Comparison of ENCODE assay signal across 27 mouse cellular contexts in genomic region chr10:9406101-9406500, GRCm38 (mm10).
DNase-seq lines count a peak whose midpoint lies in the region; ATAC-seq lines count a peak whose summit lies in the region.
"Had no signal": no experiment of that assay in that cellular context is flagged by ENCODE, and none has a peak within 500 bp of the region (broad histone marks: within the 10 kb centered on the region; RNA-seq: fewer than 3 reads in every experiment).

No protein-coding gene starts in this region.

- H3K9me3 ChIP-seq in embryonic facial prominence, embryonic 11.5 days (replicated peaks; ENCODE audit: control insufficient read depth, low read length), result no peaks in the 10 kb centered on the region
- no peaks in the 10 kb centered on the region for H3K9me3 ChIP-seq in embryonic facial prominence, embryonic 10.5 days
- H3K9me3 ChIP-seq in midbrain, embryonic 11.5 days (ENCODE audit: control insufficient read depth, low read length), result no peaks in the 10 kb centered on the region
- H3K9me3 ChIP-seq in midbrain, embryonic 15.5 days, result no peaks in the 10 kb centered on the region
- H3K9me3 ChIP-seq in neural tube, embryonic 14.5 days (ENCODE audit: control insufficient read depth, low read length), result no peaks in the 10 kb centered on the region
- H3K9me3 ChIP-seq: embryonic facial prominence, embryonic 12.5 days; forebrain, embryonic 12.5 days; forebrain, embryonic 15.5 days; heart, embryonic 12.5 days; heart, embryonic 15.5 days; hindbrain, embryonic 10.5 days; hindbrain, embryonic 13.5 days had no signal

- no peak overlapping the region for H3K27ac ChIP-seq in embryonic facial prominence, embryonic 11.5 days (replicated peaks; ENCODE audit: low read depth, low read length)
- H3K27ac ChIP-seq in embryonic facial prominence, embryonic 10.5 days (replicated peaks), result no peak overlapping the region
- no peak overlapping the region for H3K27ac ChIP-seq in midbrain, embryonic 11.5 days (ENCODE audit: low read depth, low read length)
- H3K27ac ChIP-seq in midbrain, embryonic 15.5 days, result no peak overlapping the region
- H3K27ac ChIP-seq in neural tube, embryonic 14.5 days (ENCODE audit: low read depth, low read length), result no peak overlapping the region
- H3K27ac ChIP-seq: embryonic facial prominence, embryonic 12.5 days; forebrain, embryonic 12.5 days; forebrain, embryonic 15.5 days; gastrocnemius, adult 2 months; heart, embryonic 15.5 days; hindbrain, embryonic 10.5 days; hindbrain, embryonic 13.5 days had no signal

- 69% methylated on average over 4 of the region's 4 CpGs for WGBS in embryonic facial prominence, embryonic 11.5 days
- WGBS in embryonic facial prominence, embryonic 10.5 days, result 80% methylated on average over 4 of the region's 4 CpGs
- WGBS in midbrain, embryonic 11.5 days, result 77% methylated on average over 4 of the region's 4 CpGs
- WGBS in midbrain, embryonic 15.5 days, result 64% methylated on average over 4 of the region's 4 CpGs
- WGBS in neural tube, embryonic 14.5 days, result 35% methylated on average over 4 of the region's 4 CpGs

- H3K4me1 ChIP-seq in embryonic facial prominence, embryonic 11.5 days (ENCODE audit: control insufficient read depth, insufficient read depth, low read length), result no peaks in the 10 kb centered on the region
- H3K4me1 ChIP-seq in embryonic facial prominence, embryonic 10.5 days, result peaks cover 3% of the 10 kb centered on the region; the same call in 1 of the 2 replicates
- no peaks in the 10 kb centered on the region; the same call in 1 of the 2 replicates for H3K4me1 ChIP-seq in midbrain, embryonic 11.5 days (ENCODE audit: control insufficient read depth, insufficient read depth, low read length)
- H3K4me1 ChIP-seq in midbrain, embryonic 15.5 days, result no peaks in the 10 kb centered on the region
- H3K4me1 ChIP-seq in neural tube, embryonic 14.5 days (ENCODE audit: control insufficient read depth, insufficient read depth, low read length), result no peaks in the 10 kb centered on the region
- H3K4me1 ChIP-seq: forebrain, embryonic 12.5 days; forebrain, embryonic 15.5 days; heart, embryonic 12.5 days; heart, embryonic 15.5 days had no signal

- no peaks in the 10 kb centered on the region for H3K36me3 ChIP-seq in embryonic facial prominence, embryonic 11.5 days (replicated peaks; ENCODE audit: control insufficient read depth, insufficient read depth, low read depth, low read length)
- no peaks in the 10 kb centered on the region for H3K36me3 ChIP-seq in embryonic facial prominence, embryonic 10.5 days (replicated peaks)
- no peaks in the 10 kb centered on the region for H3K36me3 ChIP-seq in midbrain, embryonic 11.5 days (ENCODE audit: control insufficient read depth, insufficient read depth, low read length)
- no peaks in the 10 kb centered on the region for H3K36me3 ChIP-seq in midbrain, embryonic 15.5 days (replicated peaks)
- no peaks in the 10 kb centered on the region for H3K36me3 ChIP-seq in neural tube, embryonic 14.5 days (ENCODE audit: control insufficient read depth, insufficient read depth, low read length)
- H3K36me3 ChIP-seq: embryonic facial prominence, embryonic 12.5 days; forebrain, embryonic 12.5 days; forebrain, embryonic 15.5 days; heart, embryonic 12.5 days; heart, embryonic 15.5 days; hindbrain, embryonic 10.5 days; hindbrain, embryonic 13.5 days had no signal

- no peak for ATAC-seq in embryonic facial prominence, embryonic 11.5 days (replicated peaks; ENCODE audit: insufficient number of reproducible peaks, low FRiP score, low TSS enrichment, low read depth)
- no peak for ATAC-seq in midbrain, embryonic 11.5 days (ENCODE audit: low FRiP score)
- no peak for ATAC-seq in midbrain, embryonic 15.5 days (replicated peaks)
- ATAC-seq in neural tube, embryonic 14.5 days (ENCODE audit: low read depth), result peak; percentile 87
- ATAC-seq: activated CD4-positive, CD25-positive, alpha-beta regulatory T cell, adult 4 months; forebrain, embryonic 15.5 days; hindbrain, embryonic 16.5 days had no signal

- H3K27me3 ChIP-seq in embryonic facial prominence, embryonic 11.5 days (ENCODE audit: control insufficient read depth, insufficient read depth, low read length), result no peaks in the 10 kb centered on the region
- no peaks in the 10 kb centered on the region for H3K27me3 ChIP-seq in embryonic facial prominence, embryonic 10.5 days (replicated peaks; ENCODE audit: low read depth, poor library complexity, severe bottlenecking)
- H3K27me3 ChIP-seq in midbrain, embryonic 11.5 days (ENCODE audit: control insufficient read depth, insufficient read depth, low read length), result no peaks in the 10 kb centered on the region
- H3K27me3 ChIP-seq in midbrain, embryonic 15.5 days (replicated peaks), result no peaks in the 10 kb centered on the region
- H3K27me3 ChIP-seq in neural tube, embryonic 14.5 days (ENCODE audit: control insufficient read depth, insufficient read depth, low read length), result no peaks in the 10 kb centered on the region
- H3K27me3 ChIP-seq: embryonic facial prominence, embryonic 12.5 days; forebrain, embryonic 12.5 days; forebrain, embryonic 15.5 days; heart, embryonic 12.5 days; heart, embryonic 15.5 days; hindbrain, embryonic 13.5 days had no signal

- H3K4me2 ChIP-seq in embryonic facial prominence, embryonic 11.5 days (ENCODE audit: low read depth, low read length), result no peak overlapping the region
- H3K4me2 ChIP-seq in midbrain, embryonic 11.5 days, result no peak overlapping the region
- H3K4me2 ChIP-seq in midbrain, embryonic 15.5 days, result no peak overlapping the region
- H3K4me2 ChIP-seq in neural tube, embryonic 14.5 days (ENCODE audit: low read depth, low read length), result no peak overlapping the region
- H3K4me2 ChIP-seq: embryonic facial prominence, embryonic 12.5 days; forebrain, embryonic 12.5 days; forebrain, embryonic 15.5 days; heart, embryonic 12.5 days; heart, embryonic 15.5 days; hindbrain, embryonic 13.5 days had no signal

- peak; percentile 12 for DNase-seq in embryonic facial prominence, embryonic 11.5 days (ENCODE audit: low spot score)
- DNase-seq in embryonic facial prominence, embryonic 10.5 days (ENCODE audit: low spot score), result no peak
- peak; percentile 62 for DNase-seq in midbrain, embryonic 11.5 days (ENCODE audit: low spot score, missing footprints)
- DNase-seq in urinary bladder, postnatal 25 days (ENCODE audit: low spot score), result no peak
- DNase-seq: adrenal gland, adult 8-10 months; adrenal gland, postnatal 25 days; cerebellum, adult 11-12 months; cerebellum, adult 8-10 months; cerebellum, postnatal 36 days; embryo, embryonic 11 days; gastrocnemius, adult 2 months; gastrocnemius, postnatal 25 days; heart, adult 18-20 months; heart, postnatal 10 days; heart, postnatal 36 days had no signal

- H3K9ac ChIP-seq in embryonic facial prominence, embryonic 11.5 days (replicated peaks; ENCODE audit: low read length), result no peak overlapping the region
- H3K9ac ChIP-seq in midbrain, embryonic 11.5 days (ENCODE audit: low read length), result no peak overlapping the region
- no peak overlapping the region for H3K9ac ChIP-seq in midbrain, embryonic 15.5 days
- no peak overlapping the region for H3K9ac ChIP-seq in neural tube, embryonic 14.5 days (replicated peaks; ENCODE audit: low read depth, low read length)
- H3K9ac ChIP-seq: embryonic facial prominence, embryonic 12.5 days; forebrain, embryonic 12.5 days; forebrain, embryonic 15.5 days; heart, embryonic 12.5 days; heart, embryonic 15.5 days; hindbrain, embryonic 13.5 days had no signal

- H3K4me3 ChIP-seq in embryonic facial prominence, embryonic 11.5 days (ENCODE audit: low read depth, low read length), result no peak overlapping the region
- H3K4me3 ChIP-seq in embryonic facial prominence, embryonic 10.5 days, result no peak overlapping the region
- H3K4me3 ChIP-seq in midbrain, embryonic 11.5 days (ENCODE audit: low read depth, low read length), result no peak overlapping the region
- H3K4me3 ChIP-seq in midbrain, embryonic 15.5 days, result no peak overlapping the region
- no peak overlapping the region for H3K4me3 ChIP-seq in neural tube, embryonic 14.5 days (ENCODE audit: low read depth, low read length)
- H3K4me3 ChIP-seq: embryonic facial prominence, embryonic 12.5 days; erythroblast, embryonic 14.5 days; forebrain, embryonic 12.5 days; forebrain, embryonic 15.5 days; gastrocnemius, adult 2 months; heart, embryonic 12.5 days; heart, embryonic 15.5 days; hindbrain, embryonic 10.5 days; hindbrain, embryonic 13.5 days had no signal

Comparison
In these comparisons a context has a peak if more than half of its experiments do, and no peak if none do; other contexts are left out.
1. DNase-seq: peak in embryonic facial prominence, embryonic 11.5 days (single experiment) and midbrain, embryonic 11.5 days (single experiment); none in embryonic facial prominence, embryonic 10.5 days (single experiment) and urinary bladder, postnatal 25 days (single experiment).